8 mouse cellular contexts compared by ENCODE assay signal in the genomic region with DNA sequence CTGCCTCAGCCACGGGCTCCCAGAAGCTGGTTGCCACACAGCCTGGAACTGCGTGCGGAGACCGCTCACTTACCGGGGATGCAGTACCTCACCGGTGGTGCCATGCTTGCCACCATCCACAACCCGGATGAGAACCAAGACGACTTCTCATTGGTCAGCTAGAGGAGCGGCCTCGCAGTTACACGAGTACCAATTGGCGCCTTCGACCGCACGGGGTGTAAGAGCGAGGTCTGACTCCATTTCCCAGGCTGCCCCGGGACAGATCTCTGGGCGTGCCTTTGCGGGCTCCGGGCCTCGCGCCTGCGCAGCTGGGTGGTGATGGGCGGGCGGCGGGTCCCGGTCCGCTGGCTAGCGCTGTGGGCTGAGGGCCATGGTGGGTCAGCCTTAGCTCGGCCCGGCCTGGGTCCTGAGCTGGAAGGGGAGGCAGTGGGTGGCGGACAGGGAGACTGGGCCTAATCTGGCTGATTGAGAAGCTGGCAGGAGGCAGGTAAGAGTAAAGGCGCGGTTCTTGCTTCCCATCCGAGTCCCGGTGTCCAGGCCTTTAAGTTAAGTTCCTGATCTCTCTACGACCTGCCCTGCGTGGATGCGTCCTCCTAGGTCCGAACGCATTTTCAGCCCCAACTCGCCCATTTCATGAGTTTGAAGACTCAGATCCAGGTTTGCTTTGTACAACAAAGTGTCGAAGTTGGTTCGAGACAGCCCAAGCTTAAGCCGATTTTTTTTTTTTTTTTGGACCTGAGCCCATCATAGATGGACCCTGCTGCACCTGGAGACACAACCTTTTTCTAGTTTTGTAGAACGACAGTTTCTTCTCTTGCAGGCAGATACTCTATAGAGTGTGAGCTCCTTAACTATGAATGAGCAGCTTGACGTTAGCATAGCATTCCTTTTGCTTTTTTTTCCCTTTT. TPM values are rescaled to one million over a fixed set of nuclear protein-coding genes. Genes with fewer than 3 reads are reported as not detected.
A peak's percentile ranks its signal among the peaks of the same experiment; 100 is the strongest.
DNase-seq lines count a peak whose midpoint lies in the region; ATAC-seq and TF ChIP-seq lines count a peak whose summit lies in the region.

A gene (minus strand): TSS at position 245 of the 908 bp plus-strand sequence.
A gene (plus strand): TSS at position 302 of the 908 bp plus-strand sequence.

- H3K36me3 ChIP-seq in CH12.LX (replicated peaks in 1 of 2; ENCODE audit: control insufficient read depth in 1 of 2, insufficient read depth in 1 of 2, low read length in 1 of 2), result peaks cover 29 to 59% of the 10 kb centered on the region in 2 experiments
- H3K36me3 ChIP-seq in forebrain, embryonic 11.5 days (ENCODE audit: control insufficient read depth, insufficient read depth, low read length), result no peaks in the 10 kb centered on the region; the same call in 1 of the 2 replicates
- H3K36me3 ChIP-seq in heart, embryonic 16.5 days (ENCODE audit: control insufficient read depth, insufficient read depth), result peaks cover 19% of the 10 kb centered on the region
- H3K36me3 ChIP-seq in liver, embryonic 15.5 days (replicated peaks), result peaks cover 39% of the 10 kb centered on the region
- H3K36me3 ChIP-seq in neural tube, embryonic 12.5 days, result peaks cover 35% of the 10 kb centered on the region

- no peak for TF ChIP-seq EP300 in CH12.LX (IDR thresholded peaks at IDR 0.05; ENCODE audit: low read length)

- no peaks in the 10 kb centered on the region for H3K27me3 ChIP-seq in CH12.LX (replicated peaks)
- no peaks in the 10 kb centered on the region for H3K27me3 ChIP-seq in forebrain, embryonic 11.5 days (ENCODE audit: control insufficient read depth, insufficient read depth, low read length)
- no peaks in the 10 kb centered on the region for H3K27me3 ChIP-seq in heart, embryonic 16.5 days (ENCODE audit: control insufficient read depth, insufficient read depth, low read length)
- no peaks in the 10 kb centered on the region for H3K27me3 ChIP-seq in liver, embryonic 15.5 days
- no peaks in the 10 kb centered on the region for H3K27me3 ChIP-seq in neural tube, embryonic 12.5 days (replicated peaks)

- H3K27ac ChIP-seq in CH12.LX (ENCODE audit: insufficient read depth, low read depth), result peak within 1 kb of the TSS; percentile 61
- H3K27ac ChIP-seq in forebrain, embryonic 11.5 days (ENCODE audit: low read depth, low read length), result no peak within 1 kb of the TSS
- peak within 1 kb of the TSS; percentile 12 for H3K27ac ChIP-seq in heart, embryonic 16.5 days (ENCODE audit: low read length)
- H3K27ac ChIP-seq in liver, embryonic 15.5 days (replicated peaks), result peak within 1 kb of the TSS; percentile 77
- peak within 1 kb of the TSS; percentile 59; the same call in 1 of the 2 replicates for H3K27ac ChIP-seq in neural tube, embryonic 12.5 days

- H3K4me1 ChIP-seq in CH12.LX (ENCODE audit: control insufficient read depth in 1 of 2, insufficient read depth in 2 of 2), result peaks cover 8 to 36% of the 10 kb centered on the region in 2 experiments; a peak in 3 of 4 replicates
- H3K4me1 ChIP-seq in forebrain, embryonic 11.5 days (replicated peaks; ENCODE audit: control insufficient read depth, insufficient read depth, low read length), result peaks cover 6% of the 10 kb centered on the region
- H3K4me1 ChIP-seq in heart, embryonic 16.5 days (ENCODE audit: control insufficient read depth, insufficient read depth, low read length), result peaks cover 18% of the 10 kb centered on the region
- H3K4me1 ChIP-seq in liver, embryonic 15.5 days (replicated peaks), result peaks cover 27% of the 10 kb centered on the region
- peaks cover 8% of the 10 kb centered on the region for H3K4me1 ChIP-seq in neural tube, embryonic 12.5 days

- H3K9ac ChIP-seq in CH12.LX (ENCODE audit: insufficient read depth, low read depth), result peak within 1 kb of the TSS; percentile 86
- H3K9ac ChIP-seq in forebrain, embryonic 11.5 days (ENCODE audit: low read length), result peak within 1 kb of the TSS; percentile 78
- H3K9ac ChIP-seq in heart, embryonic 16.5 days (ENCODE audit: low read length), result peak within 1 kb of the TSS; percentile 87
- H3K9ac ChIP-seq in liver, embryonic 15.5 days, result peak within 1 kb of the TSS; percentile 80
- H3K9ac ChIP-seq in neural tube, embryonic 12.5 days, result peak within 1 kb of the TSS; percentile 77

- no peaks in the 10 kb centered on the region for H3K9me3 ChIP-seq in CH12.LX (replicated peaks; ENCODE audit: low read length)
- no peaks in the 10 kb centered on the region for H3K9me3 ChIP-seq in forebrain, embryonic 11.5 days (ENCODE audit: control insufficient read depth, low read length)
- no peaks in the 10 kb centered on the region for H3K9me3 ChIP-seq in heart, embryonic 16.5 days (replicated peaks; ENCODE audit: control insufficient read depth, low read length)
- no peaks in the 10 kb centered on the region for H3K9me3 ChIP-seq in liver, embryonic 15.5 days (replicated peaks)
- H3K9me3 ChIP-seq in neural tube, embryonic 12.5 days, result no peaks in the 10 kb centered on the region

- TF ChIP-seq CTCF in CH12.LX (conservative IDR thresholded peaks at IDR 0.05 in 1 of 2, IDR thresholded peaks at IDR 0.05 in 1 of 2; ENCODE audit: low read depth in 2 of 2, low read length in 2 of 2), result no peak

- in situ Hi-C loops in CH12.LX (cut with MboI; ENCODE audit: low pct_ligation_motif_present, low pct_unique_long_range_greater_than_20kb, low sequenced_read_pairs), result loop anchor here (5.0 kb wide), 1 partner anchor 54 kb away; no protein-coding TSS in a partner anchor

- TF ChIP-seq POLR2A in CH12.LX (IDR thresholded peaks at IDR 0.05; ENCODE audit: low read depth, low read length), result peak; percentile 93

- DNase-seq in CH12.LX (ENCODE audit: extremely low read depth), result peak; percentile 98
- DNase-seq in c-Kit-positive CD71-positive TER-119-negative erythroid progenitor cells, embryonic 14.5 days (ENCODE audit: low read depth), result peak; percentile 98
- peak; percentile 98 for DNase-seq in forebrain, embryonic 11.5 days (ENCODE audit: low spot score)
- peak; percentile 99 for DNase-seq in kidney, postnatal 36 days
- peak; percentile 98 for DNase-seq in telencephalon, adult 2 months (ENCODE audit: low read depth, low spot score)

- H3K4me3 ChIP-seq in CH12.LX (replicated peaks in 1 of 3; ENCODE audit: low read depth in 2 of 3, low read length in 2 of 3, poor library complexity in 1 of 3), result peak within 1 kb of the TSS; percentile 96 to 99 (median 98)
- peak within 1 kb of the TSS; percentile 87 for H3K4me3 ChIP-seq in forebrain, embryonic 11.5 days (ENCODE audit: low read depth, low read length)
- H3K4me3 ChIP-seq in heart, embryonic 16.5 days (ENCODE audit: low read length), result peak within 1 kb of the TSS; percentile 83
- H3K4me3 ChIP-seq in liver, embryonic 15.5 days (replicated peaks), result peak within 1 kb of the TSS; percentile 81
- peak within 1 kb of the TSS; percentile 89 for H3K4me3 ChIP-seq in neural tube, embryonic 12.5 days

- ATAC-seq in forebrain, embryonic 11.5 days (replicated peaks; ENCODE audit: low FRiP score), result peak; percentile 100
- peak; percentile 100 for ATAC-seq in heart, embryonic 16.5 days (replicated peaks; ENCODE audit: extremely low read depth, insufficient read depth, low FRiP score)
- peak; percentile 99 for ATAC-seq in liver, embryonic 15.5 days (ENCODE audit: insufficient read depth)
- peak; percentile 100 for ATAC-seq in neural tube, embryonic 12.5 days (ENCODE audit: low FRiP score, low read depth)

- WGBS in forebrain, embryonic 11.5 days, result under 1% methylated on average over 47 of the region's 47 CpGs
- WGBS in heart, embryonic 16.5 days, result under 1% methylated on average over 47 of the region's 47 CpGs
- under 1% methylated on average over 47 of the region's 47 CpGs for WGBS in liver, embryonic 15.5 days (ENCODE audit: insufficient replicate concordance)
- under 1% methylated on average over 47 of the region's 47 CpGs for WGBS in neural tube, embryonic 12.5 days

- peaks cover 59% of the 10 kb centered on the region for H3K79me2 ChIP-seq in CH12.LX (replicated peaks; ENCODE audit: control insufficient read depth, extremely low read depth, insufficient read depth, poor library complexity, severe bottlenecking)

- TF ChIP-seq RAD21 in CH12.LX (IDR thresholded peaks at IDR 0.05; ENCODE audit: low read depth, low read length), result no peak

- dilution Hi-C loops in CH12.LX (cut with MboI; ENCODE audit: extremely low pct_ligation_motif_present, extremely low pct_unique_long_range_greater_than_20kb, low sequenced_read_pairs), result no loop called here

- H3K4me2 ChIP-seq in CH12.LX (ENCODE audit: insufficient read depth, low read depth, poor library complexity, severe bottlenecking), result peak within 1 kb of the TSS; percentile 91
- H3K4me2 ChIP-seq in forebrain, embryonic 11.5 days (ENCODE audit: low read depth, low read length, severe bottlenecking), result peak within 1 kb of the TSS; percentile 73
- peak within 1 kb of the TSS; percentile 90 for H3K4me2 ChIP-seq in heart, embryonic 16.5 days (ENCODE audit: low read depth, low read length)
- peak within 1 kb of the TSS; percentile 84 for H3K4me2 ChIP-seq in liver, embryonic 15.5 days
- H3K4me2 ChIP-seq in neural tube, embryonic 12.5 days (replicated peaks), result peak within 1 kb of the TSS; percentile 79

TF ChIP-seq in CH12.LX, 34 proteins besides CTCF, POLR2A, EP300 and RAD21 (continues in another document):
- peak; percentile 99 for TF ChIP-seq NRF1 (IDR thresholded peaks at IDR 0.05; ENCODE audit: low read depth, low read length)
- TF ChIP-seq MXI1 (IDR thresholded peaks at IDR 0.05; ENCODE audit: low read depth, low read length), result peak; percentile 97
- TF ChIP-seq RCOR1 (conservative IDR thresholded peaks at IDR 0.05; ENCODE audit: low read depth, low read length), result no peak
- TF ChIP-seq CHD2 (IDR thresholded peaks at IDR 0.05; ENCODE audit: low read length), result peak; percentile 96
- TF ChIP-seq BHLHE40 (IDR thresholded peaks at IDR 0.05; ENCODE audit: low read depth, low read length), result peak; percentile 37; the same call in 1 of the 2 replicates

RNA-seq across cellular contexts. Expression of the first gene that starts in this region (rescaled TPM):
- total RNA-seq in CH12.LX (2012; rRNA removed), result 56.6 and 70.0 TPM in 2 replicates
- 68.6 and 72.6 TPM in 2 replicates for total RNA-seq in CH12.LX (2014; rRNA removed)
- 109 TPM in 2 replicates for polyA plus RNA-seq in CH12.LX (2012; ENCODE audit: insufficient read length, low read depth)
- polyA plus RNA-seq in forebrain, embryonic 11.5 days (2014; fragmentation: Nextera tagmentation; extraction: Ambion mirVana), result 83.9 and 87.5 TPM in 2 replicates
- 40.2 and 45.3 TPM in 2 replicates for polyA plus RNA-seq in heart, embryonic 16.5 days (2015; fragmentation: Nextera tagmentation; extraction: Ambion mirVana)
- polyA plus RNA-seq in liver, embryonic 15.5 days (2015; fragmentation: Nextera tagmentation; extraction: Ambion mirVana), result 29.2 and 31.4 TPM in 2 replicates
- polyA plus RNA-seq in neural tube, embryonic 12.5 days (2016; fragmentation: Nextera tagmentation; extraction: Ambion mirVana), result 67.0 and 68.3 TPM in 2 replicates

RNA-seq across cellular contexts. Expression of the second gene that starts in this region (rescaled TPM):
- total RNA-seq in CH12.LX (2012; rRNA removed) (45.5 and 49.6 TPM in 2 replicates), CH12.LX (2014; rRNA removed) (29.9 and 30.3 TPM in 2 replicates)
- 51.1 and 54.3 TPM in 2 replicates for polyA plus RNA-seq in CH12.LX (2012; ENCODE audit: insufficient read length, low read depth)
- 70.7 and 76.6 TPM in 2 replicates for polyA plus RNA-seq in forebrain, embryonic 11.5 days (2014; fragmentation: Nextera tagmentation; extraction: Ambion mirVana)
- polyA plus RNA-seq in heart, embryonic 16.5 days (2015; fragmentation: Nextera tagmentation; extraction: Ambion mirVana), result 53.7 and 59.2 TPM in 2 replicates
- polyA plus RNA-seq in liver, embryonic 15.5 days (2015; fragmentation: Nextera tagmentation; extraction: Ambion mirVana), result 33.7 and 39.6 TPM in 2 replicates
- 79.2 and 82.1 TPM in 2 replicates for polyA plus RNA-seq in neural tube, embryonic 12.5 days (2016; fragmentation: Nextera tagmentation; extraction: Ambion mirVana)
